Mouse (Mus musculus) lung, postnatal 0 days (tissue): ENCODE measurements around the gene Afap1.

Source experiments
- CTCF ChIP-seq: IDR thresholded peaks from 2 replicates; pipeline ENCODE4 v1.5.1; 2016; ENCODE audit warnings: antibody characterized with exemption, mild to moderate bottlenecking
- EP300 ChIP-seq: IDR thresholded peaks from 2 replicates; pipeline ENCODE4 v1.6.1; 2016; ENCODE audit warnings: antibody characterized with exemption, mild to moderate bottlenecking, control low read depth

GRCm38 (mm10) chr5:35907090-35907489 is 14.0 kb downstream of the Afap1 start:
- no peak for TF ChIP-seq CTCF
- TF ChIP-seq EP300 = no peak
